Comparison of ENCODE assay signal across 8 mouse cellular contexts in the genomic region with DNA sequence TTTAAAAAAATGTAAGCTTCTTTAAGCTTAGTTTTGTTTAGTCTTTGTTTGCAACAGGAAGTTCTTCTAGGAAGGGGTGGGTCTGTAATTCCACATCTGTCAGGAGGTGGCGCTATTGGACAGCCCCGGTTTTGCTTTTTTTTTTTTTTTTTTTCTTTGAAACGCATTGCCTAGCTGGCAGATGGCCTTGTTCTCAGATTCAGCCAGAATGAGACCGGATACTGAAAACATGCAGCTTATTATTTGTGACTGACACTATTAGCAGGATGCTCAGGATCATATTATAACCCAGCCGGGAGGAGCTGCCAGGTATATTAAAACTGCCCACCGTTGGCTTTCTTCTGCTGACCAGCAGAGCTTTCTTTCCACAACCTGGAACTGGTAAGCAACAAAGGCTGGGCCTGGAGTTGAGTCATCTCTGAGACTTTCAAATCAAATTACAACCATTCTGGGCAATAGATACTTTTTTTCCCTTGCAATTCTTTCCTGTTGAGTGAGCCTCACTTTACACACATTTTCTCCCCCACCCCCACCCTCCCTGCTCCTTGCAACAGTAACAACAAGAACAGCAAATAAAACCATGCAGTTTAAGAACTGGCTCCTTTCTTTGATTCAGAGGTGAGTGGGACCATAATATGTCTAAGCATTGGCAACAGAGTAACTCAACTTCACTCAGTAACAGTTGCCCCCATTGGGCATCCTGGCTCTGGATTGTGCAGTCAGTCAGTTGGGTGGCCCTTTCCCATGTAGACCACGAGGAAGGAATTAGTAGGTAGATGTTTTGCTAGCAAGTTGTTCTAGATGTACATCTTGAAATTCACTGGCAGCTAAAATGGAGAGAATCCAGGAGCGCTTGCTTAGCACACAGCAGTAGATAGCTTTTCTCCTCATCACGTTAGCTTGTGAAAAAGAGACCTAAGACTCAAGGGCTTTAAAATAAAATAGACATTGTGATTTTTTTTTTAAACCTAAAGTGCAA.
DNase-seq lines count a peak whose midpoint lies in the region; ATAC-seq and TF ChIP-seq lines count a peak whose summit lies in the region.

No protein-coding gene starts in this region.

- TF ChIP-seq CTCF in Patski (IDR thresholded peaks at IDR 0.05) = peak; percentile 81

- H3K27me3 ChIP-seq in Patski = no peaks in the 10 kb centered on the region
- H3K27me3 ChIP-seq in hindbrain, embryonic 11.5 days (ENCODE audit: control insufficient read depth, insufficient read depth, low read length) = no peaks in the 10 kb centered on the region

- POLR2A ChIA-PET in Patski (lab: Charles Lee) = interaction anchor here (0.5 to 6.0 kb wide), 14 partner anchors 41 to 230 kb away, joined by 3 to 39 read pairs (median 4); no protein-coding TSS in a partner anchor

- peak; percentile 64 for ATAC-seq in Patski
- peak; percentile 34; the same call in 1 of the 2 replicates for ATAC-seq in hindbrain, embryonic 11.5 days (ENCODE audit: low FRiP score)
- ATAC-seq in erythroid progenitor cell, adult 5-6 weeks (replicated peaks; ENCODE audit: low FRiP score, poor library complexity, severe bottlenecking) = no peak

- in situ Hi-C loops in Patski (cut with MboI; ENCODE audit: low pct_unique_long_range_greater_than_20kb) = loop anchor here (5.0 kb wide), 2 partner anchors 90 to 195 kb away; no protein-coding TSS in a partner anchor

- CTCF ChIA-PET in Patski (lab: Charles Lee) = interaction anchor here (0.7 to 7.2 kb wide), 38 partner anchors 8 to 285 kb away, joined by 3 to 121 read pairs (median 4); no protein-coding TSS in a partner anchor

- no peaks in the 10 kb centered on the region for H3K36me3 ChIP-seq in hindbrain, embryonic 11.5 days (ENCODE audit: control insufficient read depth, insufficient read depth, low read length)

- H3K4me3 ChIP-seq in hindbrain, embryonic 11.5 days (ENCODE audit: low read depth, low read length) = no peak overlapping the region

- DNase-seq in Patski (ENCODE audit: low read depth, low spot score) = peak; percentile 65
- DNase-seq in cerebellum, adult 9-10 months = peak; percentile 92
- DNase-seq in frontal cortex, postnatal 14 days (ENCODE audit: low spot score in 2 of 2) = peak; percentile 35 to 49
- peak; percentile 87 for DNase-seq in hindbrain, embryonic 11.5 days (ENCODE audit: low spot score)
- peak; percentile 80 for DNase-seq in layer of hippocampus, adult 9-11 months
- peak; percentile 80 for DNase-seq in lung, postnatal 25 days (ENCODE audit: low spot score)
- peak; percentile 56 for DNase-seq in right cerebral cortex, adult 18-20 months

- H3K4me1 ChIP-seq in hindbrain, embryonic 11.5 days (replicated peaks; ENCODE audit: control insufficient read depth, insufficient read depth, low read length) = no peaks in the 10 kb centered on the region

- 39% methylated on average over 9 of the region's 9 CpGs for WGBS in hindbrain, embryonic 11.5 days

- H3K9ac ChIP-seq in hindbrain, embryonic 11.5 days (ENCODE audit: low read depth, low read length) = no peak overlapping the region; the same call in 1 of the 2 replicates

- no peak overlapping the region for H3K4me2 ChIP-seq in hindbrain, embryonic 11.5 days (replicated peaks; ENCODE audit: low read depth, low read length)

- H3K9me3 ChIP-seq in hindbrain, embryonic 11.5 days (ENCODE audit: control insufficient read depth, low read length) = no peaks in the 10 kb centered on the region

- no peak overlapping the region for H3K27ac ChIP-seq in hindbrain, embryonic 11.5 days (ENCODE audit: low read depth, low read length)

Comparison
In these comparisons a context has a peak if more than half of its experiments do, and no peak if none do; other contexts are left out.
1. DNase-seq: peak in every context shown above with its lines; median percentile 92 in cerebellum, adult 9-10 months; 87 in hindbrain, embryonic 11.5 days; 80 in layer of hippocampus, adult 9-11 months; 80 in lung, postnatal 25 days; 65 in Patski; 56 in right cerebral cortex, adult 18-20 months; 42 in frontal cortex, postnatal 14 days.